Mouse (Mus musculus) retina, postnatal 1 day (tissue): ENCODE measurements around the gene Scn4a.

Source experiments
- DNase-seq: peaks from one replicate; pipeline ENCODE4 v3.0.0-alpha.2; 2012

The Scn4a gene

DNA sequence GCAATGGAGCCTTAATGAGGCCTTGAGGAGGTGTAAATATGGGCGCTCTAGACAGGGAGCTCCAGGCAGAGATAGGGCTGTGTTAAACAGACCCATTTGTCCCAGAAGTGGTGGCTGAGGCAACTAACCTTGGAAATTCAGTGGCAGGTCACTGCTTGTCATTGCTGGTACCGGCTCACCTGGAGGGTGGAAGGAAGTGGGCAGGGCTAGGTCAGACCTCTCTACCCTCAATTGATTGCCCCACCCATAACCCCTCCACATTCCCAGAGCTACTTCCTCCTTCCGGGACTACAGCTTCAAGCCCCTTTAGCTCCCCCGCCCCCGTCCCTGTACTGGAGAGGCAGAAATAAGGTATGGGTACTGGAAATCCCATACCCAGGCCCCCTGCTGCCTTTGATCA is 39.6 kb downstream of the Scn4a start:
- DNase-seq = no peak

DNA sequence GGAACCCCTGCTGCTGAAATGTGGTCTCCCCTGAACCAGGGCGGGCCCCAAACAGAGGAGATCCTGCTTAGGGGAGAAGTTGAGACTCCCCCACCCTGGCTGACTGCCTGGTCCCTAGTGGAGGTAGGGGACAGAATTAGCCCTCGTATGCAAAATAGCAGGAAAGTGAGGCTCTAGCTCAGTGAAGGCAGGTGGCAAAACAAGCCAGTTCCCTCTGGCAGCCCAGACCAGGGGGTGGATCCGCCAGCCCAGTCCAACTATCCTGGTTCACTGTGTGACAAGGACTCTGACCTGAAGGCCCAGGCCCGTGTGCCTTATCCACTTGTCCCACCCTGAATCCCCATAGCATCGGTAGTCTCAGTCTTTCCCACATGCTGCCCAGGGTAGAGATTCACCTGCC is 43.0 kb downstream of the Scn4a start:
- no peak for DNase-seq

GRCm38 (mm10) chr11:106308162-106308561 is 44.9 kb downstream of the Scn4a start:
- DNase-seq = no peak

GRCm38 (mm10) chr11:106307432-106307831 is 45.7 kb downstream of the Scn4a start:
- no peak for DNase-seq

GRCm38 (mm10) chr11:106306758-106307157 is 46.3 kb downstream of the Scn4a start:
- no peak for DNase-seq

GRCm38 (mm10) chr11:106306065-106306385 is 47.1 kb downstream of the Scn4a start:
- DNase-seq = no peak

DNA sequence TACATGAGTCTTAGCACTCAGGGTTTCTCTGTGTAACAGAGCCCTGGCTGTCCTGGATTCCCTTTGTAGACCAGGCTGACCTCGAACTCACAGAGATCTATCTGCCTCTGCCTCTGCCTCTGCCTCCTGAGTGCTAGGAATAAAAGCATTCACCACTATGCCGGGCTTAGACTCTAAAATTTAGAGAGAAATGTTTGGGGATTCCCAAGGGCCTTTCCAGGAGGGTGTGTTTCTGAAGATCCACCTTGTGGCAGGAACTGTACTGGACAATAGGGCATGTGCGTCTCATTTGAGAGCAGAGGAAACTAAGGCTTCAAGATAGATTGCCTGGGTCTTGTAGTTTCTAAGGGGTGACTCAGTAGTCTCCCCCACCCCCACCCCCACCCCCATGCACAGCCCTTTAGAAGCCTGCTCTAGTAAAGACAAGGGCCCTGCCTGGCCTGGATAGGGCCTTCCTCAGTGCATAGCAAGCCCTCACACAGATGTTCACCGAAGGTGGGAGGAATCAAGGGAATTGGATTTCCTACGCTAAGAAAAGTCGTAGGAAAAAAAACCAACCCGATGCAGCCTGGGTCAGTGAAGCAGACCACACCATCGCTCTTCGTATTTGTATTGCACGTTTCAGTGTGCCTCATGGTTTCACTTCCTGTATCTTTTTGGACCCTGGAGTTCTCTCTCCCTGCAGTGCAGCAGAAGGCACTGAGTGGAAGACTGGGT is 47.6 kb downstream of the Scn4a start:
- DNase-seq = no peak

- DNase-seq = peak; percentile 84
Measured at GRCm38 (mm10) chr11:106302634-106303033, 50.5 kb downstream of the Scn4a start.

- DNase-seq = no peak
Measured at GRCm38 (mm10) chr11:106301765-106302164, 51.3 kb downstream of the Scn4a start, which contains the start of gene Gh. Gh (minus strand) TSS chr11:106301865.

- no peak for DNase-seq
Measured at GRCm38 (mm10) chr11:106291861-106292260, 61.2 kb downstream of the Scn4a start.

DNA sequence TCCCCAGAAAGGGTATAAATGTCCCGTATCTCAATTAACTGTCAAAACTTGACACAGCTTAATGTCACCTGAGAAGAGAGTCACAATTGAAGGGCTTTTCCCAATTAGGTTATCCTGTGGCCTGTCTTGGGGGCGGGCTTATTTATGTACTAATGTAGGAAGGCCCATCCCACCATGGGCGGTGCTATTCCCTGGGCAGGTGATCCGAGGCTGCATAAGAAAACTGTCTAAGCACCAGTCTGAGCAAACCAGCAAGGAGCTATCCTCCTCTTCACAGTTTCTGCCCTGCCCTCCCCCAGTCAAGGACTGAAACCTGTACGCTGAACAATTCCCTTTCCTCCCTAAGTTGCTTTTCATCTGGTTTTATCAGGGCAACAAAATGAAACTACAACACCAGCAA is 62.7 kb downstream of the Scn4a start:
- DNase-seq = no peak

- DNase-seq = peak; percentile 81
Measured at GRCm38 (mm10) chr11:106289369-106289768, 63.7 kb downstream of the Scn4a start.

- DNase-seq = no peak
Measured at GRCm38 (mm10) chr11:106286987-106287386, 66.1 kb downstream of the Scn4a start.

GRCm38 (mm10) chr11:106286206-106286605 is 66.9 kb downstream of the Scn4a start:
- no peak for DNase-seq

- no peak for DNase-seq
Measured at GRCm38 (mm10) chr11:106284126-106284525, 69.0 kb downstream of the Scn4a start.

DNA sequence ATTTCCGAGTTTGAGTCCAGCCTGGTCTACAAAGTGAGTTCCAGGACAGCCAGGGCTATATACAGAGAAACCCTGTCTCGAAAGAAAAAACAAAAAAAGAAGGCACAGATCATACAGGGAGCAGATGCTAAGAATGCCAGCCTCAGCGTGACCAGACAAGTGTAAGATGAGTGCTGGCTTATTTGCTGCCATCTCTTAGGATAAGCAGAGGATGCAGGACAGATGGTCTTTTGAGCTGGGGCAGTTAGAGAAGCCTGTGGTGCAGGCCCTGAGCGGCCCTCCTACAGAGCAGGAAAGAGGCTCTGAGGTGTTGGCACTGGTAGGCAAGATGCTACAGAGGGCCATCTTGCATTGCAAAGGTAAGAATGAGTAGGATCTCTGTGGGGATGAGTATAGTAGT is 69.7 kb downstream of the Scn4a start:
- no peak for DNase-seq

DNA sequence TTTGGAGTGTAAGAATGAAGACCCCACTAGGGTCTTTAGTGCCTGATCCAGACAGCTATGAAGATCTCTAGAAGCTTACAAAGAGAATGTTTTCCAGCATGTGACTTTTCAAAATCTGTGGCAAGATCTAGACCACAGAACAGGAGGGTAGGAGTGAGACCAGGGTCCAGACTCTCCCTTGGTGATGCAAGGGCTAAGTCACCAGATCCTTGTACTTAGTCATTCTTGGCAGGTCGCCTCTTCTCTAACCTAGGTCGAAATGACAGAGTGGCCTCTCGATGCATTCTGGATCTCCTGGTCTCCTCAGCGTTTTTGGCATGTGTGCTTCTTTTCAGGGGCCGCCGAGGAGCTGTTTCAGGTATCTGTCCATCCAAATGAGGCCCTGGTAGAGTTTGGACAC is 70.6 kb downstream of the Scn4a start:
- DNase-seq = no peak

GRCm38 (mm10) chr11:106276454-106276853 is 76.6 kb downstream of the Scn4a start, which contains the start of gene Tcam1:
Tcam1 (plus strand) TSS chr11:106276672.
- peak; percentile 93 for DNase-seq

DNA sequence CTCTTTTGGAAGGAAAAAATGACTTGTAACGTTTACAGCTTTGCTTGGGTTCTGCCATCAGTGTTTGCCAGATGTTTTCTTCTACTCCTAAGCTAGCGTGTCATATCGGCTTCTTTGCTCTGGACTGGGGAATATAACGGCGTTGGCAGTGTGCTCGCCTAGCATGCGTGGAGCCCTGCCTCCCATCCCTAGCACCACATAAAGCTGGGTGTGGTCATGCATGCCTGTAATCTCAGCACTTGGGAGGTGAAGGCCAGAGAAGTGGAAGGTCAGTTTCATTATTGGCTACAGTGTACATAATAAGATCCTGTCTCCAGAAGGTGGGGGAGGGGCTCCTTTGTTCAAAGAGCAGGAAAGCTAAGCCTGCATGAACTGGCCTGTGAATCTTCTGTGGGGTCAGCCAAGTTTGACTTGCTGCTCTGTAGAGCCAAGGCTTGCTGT is 78.1 kb downstream of the Scn4a start:
- peak; percentile 16 for DNase-seq

DNA sequence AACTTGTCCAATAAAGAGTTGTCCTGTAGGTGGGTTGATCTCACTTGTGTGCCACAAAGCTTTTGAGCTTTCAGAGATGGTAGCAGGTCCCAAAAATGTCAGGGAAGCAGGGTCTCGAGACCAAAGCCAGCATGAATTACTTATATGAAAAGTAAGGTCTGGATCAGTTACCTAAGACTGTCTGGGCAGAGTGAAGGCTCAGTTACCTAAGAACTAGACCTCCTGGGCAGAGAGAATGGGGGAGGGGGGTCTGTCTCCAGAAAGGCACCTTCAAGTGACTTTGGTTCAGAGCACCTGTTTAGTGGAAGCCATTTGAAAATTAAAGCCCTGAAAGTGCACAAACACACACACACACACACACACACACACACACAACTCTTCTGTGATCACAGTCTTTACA is 78.7 kb downstream of the Scn4a start:
- no peak for DNase-seq

- DNase-seq = no peak
Measured at GRCm38 (mm10) chr11:106273811-106274210, 79.3 kb downstream of the Scn4a start.

DNA sequence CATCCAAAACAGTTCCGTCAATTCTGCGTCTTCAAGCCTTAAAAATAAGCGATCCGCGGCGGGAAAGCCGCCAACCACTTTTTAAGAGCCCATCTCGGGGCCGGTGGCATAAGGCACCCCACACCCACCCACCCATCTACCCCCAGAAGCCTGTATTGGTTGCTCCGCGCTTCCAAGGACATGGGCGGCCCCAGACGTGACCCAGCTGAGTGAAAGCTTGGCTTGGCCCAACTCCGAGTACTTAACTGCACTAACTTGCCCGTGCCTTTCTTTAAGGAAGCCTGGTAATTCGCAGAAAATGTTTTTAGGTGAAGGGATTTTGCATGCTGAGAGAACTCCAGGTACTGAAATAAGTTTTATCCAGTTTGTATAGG is 79.8 kb downstream of the Scn4a start:
- DNase-seq = no peak

DNA sequence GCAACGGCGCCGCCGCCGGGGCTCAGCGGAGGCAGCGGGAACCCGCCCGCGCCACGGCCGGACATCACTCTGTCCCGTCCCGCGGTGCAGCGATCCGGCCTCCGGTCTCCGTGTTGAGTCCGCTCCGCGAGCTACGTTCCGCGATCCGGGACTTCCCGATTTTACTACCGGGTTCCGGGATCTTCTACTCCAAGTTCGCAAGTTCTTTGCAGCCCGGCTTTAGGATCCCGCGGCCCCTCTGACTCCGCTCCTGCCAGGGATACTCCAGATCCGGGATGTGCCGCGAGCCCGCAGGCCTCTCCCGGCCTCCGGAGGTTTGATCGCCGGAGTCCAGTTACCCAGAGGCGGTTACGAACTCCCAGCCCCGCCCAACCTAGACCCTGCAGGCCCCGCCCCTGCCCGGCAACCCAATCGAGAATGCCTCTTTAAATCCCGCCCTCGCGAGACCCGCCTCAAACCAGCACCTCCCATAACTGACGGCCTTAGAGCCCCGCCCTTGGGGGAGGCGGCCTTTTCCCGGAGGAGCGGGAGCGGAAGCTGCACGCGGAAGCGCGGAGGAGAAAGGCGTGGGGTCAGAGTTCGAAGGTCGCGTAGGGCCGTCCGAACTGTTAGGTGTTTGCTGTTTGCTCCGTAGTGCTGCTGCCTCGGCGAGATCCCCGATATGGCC is 80.3 kb downstream of the Scn4a start, which contains the start of gene Smarcd2:
Gene Smarcd2, minus strand, starts transcription at position 329 of the 667 bp plus-strand sequence.
- peak; percentile 99 for DNase-seq

DNA sequence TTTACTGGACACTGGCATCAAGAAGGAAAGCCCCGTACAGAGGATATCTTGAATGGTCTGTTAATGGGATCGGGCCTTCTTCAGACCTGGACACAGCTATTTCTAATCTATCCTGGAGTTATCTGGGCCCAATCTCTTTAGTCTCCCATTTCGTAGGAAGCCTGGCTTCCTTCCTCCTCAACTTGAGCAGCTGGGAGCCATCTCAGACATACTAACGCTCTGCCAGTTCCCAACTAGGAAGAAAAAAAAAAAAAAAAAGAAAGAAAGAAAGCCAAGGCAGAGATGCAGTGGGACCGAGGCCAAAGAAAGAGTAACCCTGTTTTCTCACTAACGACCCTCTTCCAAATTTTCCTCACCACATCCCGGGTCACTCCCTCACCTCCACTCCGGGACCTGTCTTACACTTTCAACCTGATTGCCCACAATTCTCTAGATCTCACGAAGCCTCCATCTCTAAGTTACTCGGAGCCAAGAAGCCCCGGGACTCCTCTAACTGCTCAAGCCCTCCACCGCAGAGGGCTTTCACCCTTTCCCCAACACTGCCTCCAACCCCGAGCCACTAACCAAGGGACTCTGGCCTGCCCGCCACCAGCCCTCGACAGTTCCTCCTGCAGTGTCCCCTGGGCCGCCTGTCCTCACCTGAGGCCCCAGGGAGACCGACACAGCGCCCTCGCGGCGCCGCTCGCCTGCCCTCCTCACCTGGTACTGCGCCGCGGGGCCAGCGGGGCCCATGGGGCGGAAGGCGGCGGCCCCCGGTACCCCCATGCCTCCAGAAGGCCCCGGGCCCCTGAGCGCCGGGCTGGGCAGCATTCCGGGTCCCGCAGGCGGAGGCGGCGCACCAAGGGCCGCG is 81.1 kb downstream of the Scn4a start:
- DNase-seq = no peak
